Mouse (Mus musculus) right cerebral cortex, postnatal 14 days (tissue): ENCODE results near the gene Ankrd13c.
A peak's percentile ranks its signal among the peaks of the same experiment; 100 is the strongest.
"Not testable (repeated sequence)": the region's sequence is repeated elsewhere in the genome, so short reads cannot be mapped to it uniquely, and the experiment has no call there.

Experiments used
- DNase-seq: peaks from one replicate; pipeline ENCODE4 v3.0.0; 2022

The Ankrd13c gene

GRCm38 (mm10) chr3:157946843-157947358 is at the start of gene Ankrd13c:
Gene Ankrd13c (plus strand): TSS chr3:157947239.
- DNase-seq, result peak; percentile 94

- DNase-seq, result no peak
These were observed 49.4 kb upstream of the Ankrd13c start for GRCm38 (mm10) chr3:157897645-157898044.

DNA sequence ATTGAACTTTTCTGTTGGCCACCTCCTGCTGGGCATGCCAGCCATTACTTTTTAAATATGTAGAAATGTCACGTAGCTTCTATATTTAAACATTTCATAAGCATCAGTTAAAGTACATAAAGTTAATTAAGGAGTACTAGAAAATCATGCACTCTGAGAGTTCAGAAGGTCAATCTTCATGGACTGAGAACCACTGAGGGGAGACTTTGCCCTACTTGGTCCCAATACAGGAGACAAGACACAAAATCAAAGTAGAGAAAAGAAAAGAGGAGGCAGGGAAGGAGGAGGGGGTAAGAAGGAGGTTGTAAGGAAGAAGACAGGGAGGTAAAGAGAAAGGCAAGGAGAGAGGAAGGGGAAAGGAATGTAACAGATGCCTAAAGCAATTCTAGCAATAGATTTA is 47.1 kb upstream of the Ankrd13c start:
- DNase-seq, result no peak

GRCm38 (mm10) chr3:157901721-157902120 is 45.3 kb upstream of the Ankrd13c start:
- DNase-seq, result no peak

GRCm38 (mm10) chr3:157908166-157908565 is 38.9 kb upstream of the Ankrd13c start:
- DNase-seq, result no peak

DNA sequence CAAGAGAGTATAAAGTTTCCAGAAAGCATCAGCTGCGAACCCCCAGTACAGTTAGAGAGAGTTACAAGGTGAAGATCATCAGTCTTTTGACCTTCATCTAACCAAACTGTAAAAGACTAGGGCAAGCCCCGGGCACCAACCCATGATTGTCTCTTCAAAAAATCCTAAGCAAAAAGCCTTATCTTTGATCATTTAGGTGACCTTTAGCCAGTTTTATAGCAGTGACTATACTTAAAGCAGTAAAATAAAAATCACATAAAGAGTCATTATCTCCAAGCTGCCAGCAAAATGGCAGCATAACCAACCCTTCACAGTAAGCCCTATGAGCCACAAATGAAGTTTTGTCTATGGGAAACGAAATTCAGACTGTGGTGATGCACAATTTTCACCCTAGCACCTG is 36.8 kb upstream of the Ankrd13c start:
- DNase-seq, result no peak

DNA sequence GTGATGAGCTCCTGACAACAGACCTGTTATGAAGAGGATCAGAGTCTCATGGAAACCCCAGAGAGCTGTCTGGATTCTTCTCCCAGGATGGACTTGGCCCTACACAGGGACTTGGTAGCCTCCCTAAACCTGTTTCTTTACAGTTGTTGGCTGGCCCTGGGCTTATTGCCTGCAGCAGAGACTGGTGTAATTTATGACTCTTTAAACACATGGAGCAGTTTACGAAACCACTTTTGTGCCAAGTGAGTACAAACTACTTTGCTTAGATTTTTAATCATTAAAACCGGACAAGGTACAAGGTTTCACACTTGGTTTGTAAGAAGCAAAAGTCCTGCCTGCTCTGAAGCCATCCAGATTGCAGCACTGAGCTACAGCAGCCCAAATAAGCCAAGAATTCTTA is 34.9 kb upstream of the Ankrd13c start:
- no peak for DNase-seq

DNA sequence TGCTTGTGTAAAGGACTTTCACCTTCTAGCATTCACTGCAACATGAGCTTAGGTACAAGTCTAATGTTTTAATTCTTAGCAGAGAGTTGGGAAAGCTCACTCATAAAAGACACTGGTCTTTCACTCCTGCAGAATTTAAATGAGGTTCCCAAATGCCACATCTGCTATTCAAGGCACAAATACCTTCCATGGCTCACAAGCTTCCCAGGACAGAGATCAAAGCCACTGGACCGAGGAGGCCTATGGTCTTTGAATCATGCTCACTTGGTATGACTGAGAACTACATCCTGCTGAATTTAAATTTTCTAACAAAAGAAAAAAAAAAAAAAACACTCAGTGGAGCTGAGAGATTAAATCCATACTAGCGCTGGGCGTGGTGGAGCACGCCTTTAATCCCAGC is 30.7 kb upstream of the Ankrd13c start:
- no peak for DNase-seq

DNA sequence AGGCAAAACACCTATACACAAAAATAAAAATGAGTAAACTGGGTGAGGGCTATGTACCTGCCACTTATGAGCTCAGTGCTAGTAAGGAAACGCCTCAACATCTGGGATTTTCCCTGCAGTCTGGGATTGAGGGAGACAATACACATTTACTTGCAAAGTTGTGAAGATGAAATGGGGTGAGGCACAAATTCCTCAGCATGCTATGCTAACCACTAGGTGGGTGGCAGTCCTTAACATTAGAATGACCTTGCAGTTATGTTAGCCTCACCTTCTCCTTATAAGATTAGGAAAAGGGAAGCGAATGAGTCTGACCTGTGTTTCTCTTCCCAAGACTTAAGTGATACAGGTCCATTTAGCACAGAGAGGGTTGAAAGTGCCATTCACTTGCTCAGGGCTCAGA is 25.7 kb upstream of the Ankrd13c start:
- no peak for DNase-seq

DNA sequence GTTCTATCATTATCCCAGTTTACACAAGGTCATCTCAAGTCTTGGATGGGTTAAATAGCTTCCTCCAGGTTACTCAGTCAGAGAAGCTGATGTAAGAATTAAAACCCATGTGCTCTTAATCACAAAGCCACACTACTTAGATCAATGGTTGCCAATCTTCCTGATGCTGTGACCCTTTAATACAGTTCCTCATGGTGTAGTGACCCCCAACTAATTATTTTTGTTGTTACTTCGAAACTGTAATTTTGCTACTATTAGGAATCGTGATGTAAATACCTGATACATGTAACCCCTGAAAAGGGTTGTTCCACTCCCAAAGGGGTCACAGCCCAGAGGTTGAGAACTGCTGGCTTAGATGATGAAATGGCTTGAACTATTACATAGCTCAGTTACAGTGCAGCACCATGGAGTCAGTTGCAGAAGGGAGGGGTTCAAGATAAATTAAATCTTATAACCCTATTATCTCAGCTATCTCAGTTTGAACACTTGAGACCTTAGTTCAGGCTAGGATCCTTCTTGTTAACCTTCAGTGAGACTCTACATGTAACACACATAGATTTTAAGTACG is 23.7 kb upstream of the Ankrd13c start:
- DNase-seq, result no peak

DNA sequence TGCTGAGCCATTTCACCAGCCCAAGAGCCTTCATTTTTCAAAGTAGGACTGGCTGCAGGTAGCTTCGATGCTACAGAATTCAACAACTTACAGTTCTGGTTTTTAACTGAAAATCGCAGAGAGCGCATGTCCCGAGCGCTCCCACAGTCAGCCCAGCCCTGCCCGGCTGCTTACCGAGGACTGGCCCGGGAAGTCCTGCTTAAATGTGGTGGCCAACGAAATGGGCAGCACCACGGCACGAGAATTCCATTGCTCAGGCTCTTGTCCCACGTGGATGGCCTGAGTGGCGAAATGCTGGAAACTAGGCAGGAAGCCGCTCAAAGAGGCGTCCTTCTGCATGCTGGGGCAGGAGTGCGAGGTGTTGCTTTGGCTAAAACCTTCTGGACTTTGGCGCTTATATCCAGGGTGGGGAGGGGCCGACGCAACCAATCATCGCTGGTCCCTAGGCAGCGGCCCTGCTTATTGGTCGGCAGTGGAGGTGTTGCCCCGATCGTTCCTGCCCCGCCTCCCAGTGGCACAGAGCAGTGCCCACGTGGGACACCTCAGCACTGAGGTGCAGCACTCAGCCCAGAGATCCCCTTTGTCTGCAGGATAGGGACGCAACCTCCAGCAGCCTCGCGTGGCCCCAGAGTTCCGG is 22.2 kb upstream of the Ankrd13c start, which contains the start of gene Cth:
Gene Cth, minus strand, starts transcription at position 386 of the 637 bp plus-strand sequence.
- peak; percentile 78 for DNase-seq

DNA sequence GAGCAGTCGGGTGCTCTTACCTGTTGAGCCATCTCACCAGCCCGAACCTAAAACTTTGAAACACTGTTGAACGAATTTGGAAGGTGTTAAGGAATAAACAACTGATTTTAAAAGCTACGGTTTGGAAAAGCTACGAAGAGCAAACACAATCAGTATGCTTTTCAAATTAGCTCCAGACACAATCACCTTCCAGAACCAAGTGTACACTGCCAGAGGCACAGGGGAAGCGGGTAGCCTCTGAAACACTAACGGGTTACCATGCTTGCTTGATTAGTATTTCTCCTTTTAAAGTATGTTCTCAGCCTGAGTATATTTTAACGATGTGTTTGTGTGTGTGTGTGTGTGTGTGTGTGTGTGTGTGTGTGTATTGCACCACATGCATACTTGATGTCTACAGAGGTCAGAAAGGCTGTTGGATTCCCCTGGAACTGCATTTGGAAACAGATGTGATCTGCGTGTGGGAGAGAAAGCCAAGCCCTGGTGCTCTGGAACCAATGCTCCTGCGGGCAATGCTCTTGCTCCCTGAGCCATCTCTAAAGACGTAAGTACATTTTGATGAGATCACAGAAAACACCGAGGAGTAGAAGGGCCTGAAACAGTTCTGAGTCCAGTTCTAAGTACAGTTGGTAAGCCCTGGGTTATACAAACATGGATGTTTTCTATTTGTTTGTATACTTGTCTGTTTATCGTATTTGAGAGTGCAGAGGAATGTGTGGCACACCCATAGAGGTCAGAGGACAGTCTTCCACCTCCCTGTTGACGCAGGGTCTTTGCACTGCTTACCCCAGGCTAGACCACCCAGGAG is 21.1 kb upstream of the Ankrd13c start:
- DNase-seq, result no peak

DNA sequence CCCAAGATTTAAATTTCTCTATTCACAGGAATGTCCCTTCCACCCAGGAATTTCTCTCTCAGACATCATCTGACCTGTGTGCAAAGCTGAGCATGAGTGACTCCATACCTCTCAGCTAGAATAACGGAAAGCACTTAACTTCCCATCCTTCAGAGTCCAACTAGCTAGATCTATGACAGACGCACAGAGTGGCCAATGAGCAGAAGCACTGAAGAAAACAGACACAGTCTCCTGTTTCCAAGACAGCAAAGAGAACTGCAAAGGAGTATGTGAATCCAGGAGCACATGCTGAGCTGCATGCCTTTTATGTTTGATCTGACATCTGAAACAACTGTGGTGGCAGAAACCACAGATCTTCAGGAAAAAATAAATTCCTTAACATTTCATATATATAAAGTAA is 20.3 kb upstream of the Ankrd13c start:
- DNase-seq, result peak; percentile 20

DNA sequence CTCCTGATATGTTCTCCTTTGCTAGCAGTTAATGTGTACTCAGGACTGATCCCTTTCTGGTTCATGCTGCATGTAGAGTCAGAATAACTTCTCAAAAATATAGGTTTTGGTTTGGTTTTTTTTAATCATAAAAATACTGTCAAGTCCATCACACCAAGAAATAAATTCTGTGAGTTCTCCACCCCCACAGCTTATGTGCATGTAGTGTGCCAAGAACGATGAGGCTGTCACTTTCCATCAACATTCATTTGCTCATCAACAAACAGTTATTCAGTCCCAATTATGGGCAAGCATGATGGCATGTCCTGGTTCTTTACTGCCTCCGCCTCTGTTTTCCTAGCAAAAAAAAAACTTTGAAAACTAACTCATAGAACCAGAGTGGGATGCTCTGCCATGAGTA is 18.3 kb upstream of the Ankrd13c start:
- no peak for DNase-seq

GRCm38 (mm10) chr3:157929417-157929816 is 17.6 kb upstream of the Ankrd13c start:
- no peak for DNase-seq

GRCm38 (mm10) chr3:157931592-157931991 is 15.4 kb upstream of the Ankrd13c start:
- no peak for DNase-seq

GRCm38 (mm10) chr3:157932074-157932473 is 15.0 kb upstream of the Ankrd13c start:
- no peak for DNase-seq

DNA sequence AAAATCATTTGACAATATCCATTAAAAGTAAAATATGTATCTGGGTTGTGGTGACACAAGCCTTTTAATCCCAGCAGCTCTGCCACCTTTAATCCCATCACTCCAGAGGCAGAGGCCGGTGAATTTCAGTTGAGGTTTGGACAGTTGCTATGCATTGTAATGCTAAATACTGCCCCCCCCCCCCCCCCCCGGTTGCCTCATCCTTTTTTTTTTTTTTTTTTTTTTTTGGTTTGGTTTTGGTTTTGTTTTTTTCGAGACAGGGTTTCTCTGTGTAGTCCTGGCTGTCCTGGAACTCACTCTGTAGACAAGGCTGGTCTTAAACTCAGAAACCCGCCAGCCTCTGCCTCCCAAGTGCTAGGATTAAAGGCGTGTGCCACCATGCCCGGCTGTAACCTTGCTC is 13.8 kb upstream of the Ankrd13c start:
- not testable (repeated sequence) for DNase-seq

- no peak for DNase-seq
These were observed 12.7 kb upstream of the Ankrd13c start for GRCm38 (mm10) chr3:157934301-157934823.

DNA sequence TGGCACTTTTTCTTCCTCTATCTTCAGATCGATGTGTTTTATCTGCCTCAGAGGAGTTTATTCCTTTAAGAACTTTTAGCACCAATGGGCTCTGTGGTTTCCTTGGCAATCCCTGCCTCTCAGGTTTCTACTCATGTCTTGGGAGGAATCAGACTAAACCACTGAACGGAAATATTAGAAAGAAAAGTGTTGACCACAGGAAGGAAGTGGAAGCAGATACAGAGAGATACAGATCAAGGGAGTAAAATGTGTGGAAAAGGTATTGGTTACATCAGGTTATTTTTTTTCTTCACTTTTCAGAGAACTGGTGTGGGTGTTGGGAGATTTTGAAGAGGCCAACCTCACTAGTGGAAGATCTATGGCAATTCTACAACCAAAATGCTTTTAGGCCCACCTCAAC is 8.5 kb upstream of the Ankrd13c start:
- no peak for DNase-seq

DNA sequence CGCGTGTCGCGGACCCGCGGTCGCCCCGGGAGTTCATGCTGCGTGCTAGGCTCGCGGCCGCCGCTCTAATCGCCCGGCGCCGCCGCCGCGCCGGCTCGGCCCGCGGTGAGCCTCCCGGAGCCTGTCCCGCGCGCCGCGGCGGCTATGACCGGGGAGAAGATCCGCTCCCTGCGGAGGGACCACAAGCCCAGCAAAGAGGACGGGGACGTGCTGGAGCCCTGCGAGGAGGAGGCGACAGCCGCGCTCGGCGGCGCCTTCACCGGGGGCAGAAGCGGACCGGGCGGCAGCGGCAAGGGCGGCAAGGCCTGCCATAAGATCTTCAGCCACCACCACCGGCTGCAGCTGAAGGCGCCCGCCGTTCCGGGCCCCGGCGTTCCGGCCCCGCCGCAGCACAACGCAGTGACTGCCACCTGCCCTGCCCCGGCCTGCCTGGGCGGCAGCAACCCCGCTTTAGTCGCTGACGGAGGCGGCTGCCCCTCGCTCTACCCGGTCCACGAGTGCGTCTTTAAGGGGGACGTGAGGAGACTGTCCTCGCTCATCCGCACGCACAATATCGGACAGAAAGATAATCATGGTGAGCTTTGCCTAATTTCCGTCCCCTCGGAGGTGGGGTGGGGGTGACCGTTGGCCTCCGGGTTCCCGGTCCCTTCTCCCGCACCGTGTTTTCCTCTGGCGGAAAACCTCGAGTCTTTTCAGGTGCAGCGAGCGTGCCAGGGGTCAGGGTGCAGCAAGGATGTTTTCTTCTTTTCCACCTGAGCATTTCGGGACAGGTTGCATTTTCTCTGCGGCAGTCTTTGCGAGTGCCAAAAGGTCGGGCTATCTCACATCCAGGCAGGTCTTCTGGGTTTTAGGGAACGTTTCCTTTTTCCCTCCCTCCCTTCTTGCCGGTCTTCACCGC is 593 bp downstream of the Ankrd13c start:
- no peak for DNase-seq

GRCm38 (mm10) chr3:157952716-157953115 is 5.7 kb downstream of the Ankrd13c start:
- DNase-seq, result no peak

DNA sequence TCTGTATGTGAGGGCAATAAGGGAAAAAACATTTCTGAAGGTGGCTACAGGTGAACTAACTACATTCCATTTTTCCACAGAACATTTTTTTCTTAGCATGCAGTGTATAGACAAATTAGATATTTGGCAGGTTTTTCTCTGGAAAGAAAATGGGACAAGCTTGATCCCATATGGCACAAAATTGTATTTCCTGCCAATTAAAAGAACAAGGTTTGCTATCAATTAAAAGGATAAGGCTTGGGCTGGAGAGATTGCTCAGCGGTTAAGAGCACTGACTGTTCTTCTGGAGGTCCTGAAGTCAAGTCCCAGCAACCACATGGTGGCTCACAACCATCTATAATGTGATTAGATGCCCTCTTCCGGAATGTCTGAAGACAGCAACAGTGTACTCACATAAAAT is 8.4 kb downstream of the Ankrd13c start:
- DNase-seq, result no peak
